Mouse (Mus musculus) cerebellum, adult 2 months (tissue): ENCODE results near the gene Fbp2.

Experiments used
- CTCF ChIP-seq: fragments of 200-500 bp; IDR thresholded peaks from 2 replicates; pipeline ENCODE4 v1.5.1; 2011; ENCODE audit warnings: low read depth, mild to moderate bottlenecking, control low read depth, low read length, moderate library complexity, borderline replicate concordance; ENCODE audit not compliant: insufficient read depth
- POLR2A ChIP-seq: fragments of 200-500 bp; IDR thresholded peaks from 2 replicates; pipeline ENCODE4 v1.6.1; 2011; ENCODE audit warnings: low read length, control low read depth, borderline replicate concordance; ENCODE audit not compliant: insufficient read depth

DNA sequence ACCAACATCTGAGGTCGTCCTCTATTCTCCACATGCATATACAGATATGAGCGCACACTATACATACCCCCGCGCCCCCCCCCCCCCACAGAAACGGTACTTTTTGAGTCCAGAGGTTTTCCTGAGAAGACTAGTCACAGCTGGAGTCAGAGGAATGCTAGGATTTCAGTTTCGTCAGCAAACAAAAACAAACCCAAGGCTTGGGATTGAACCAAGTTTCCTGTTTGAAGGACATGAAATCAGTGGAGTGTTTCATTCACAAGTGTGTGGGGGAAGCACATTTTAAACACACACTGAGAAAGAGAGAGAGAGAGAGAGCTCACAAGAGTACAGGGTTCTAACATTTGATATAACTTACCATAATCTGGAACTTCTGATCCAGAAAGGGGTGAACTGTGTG lies 5.5 kb upstream of the Fbp2 start:
- TF ChIP-seq POLR2A: no peak
- TF ChIP-seq CTCF: no peak
